Mouse (Mus musculus) spleen, embryonic (tissue): Measurements from ENCODE around the gene Slc17a1.

Experiments
- CTCF ChIA-PET: fragments of 350-600 bp; sonication (Branson Sonifier 250); formaldehyde crosslinking; loops from one replicate; lab custom pipeline; 2022; lab: Charles Lee

Gene Slc17a1

GRCm38 (mm10) chr13:23887026-23887725 is 19.6 kb downstream of the Slc17a1 start:
- CTCF ChIA-PET = interaction anchor here (0.7 kb wide), 2 partner anchors 12 to 24 kb away, joined by 5 to 6 read pairs; no protein-coding TSS in a partner anchor

GRCm38 (mm10) chr13:23889011-23889605 is 21.6 kb downstream of the Slc17a1 start:
- CTCF ChIA-PET = no interaction called here

GRCm38 (mm10) chr13:23892592-23893268 is 25.2 kb downstream of the Slc17a1 start:
- CTCF ChIA-PET = no interaction called here

- CTCF ChIA-PET = no interaction called here
Measured at GRCm38 (mm10) chr13:23893269-23893593, 25.7 kb downstream of the Slc17a1 start.

- CTCF ChIA-PET = interaction anchor here (0.5 to 1.2 kb wide), 2 partner anchors 10 to 15 kb away, joined by 3 to 4 read pairs; no protein-coding TSS in a partner anchor
Measured at GRCm38 (mm10) chr13:23898242-23898641, 30.7 kb downstream of the Slc17a1 start.

- CTCF ChIA-PET = no interaction called here
Measured at GRCm38 (mm10) chr13:23906906-23907305, 39.4 kb downstream of the Slc17a1 start.

- CTCF ChIA-PET = no interaction called here
Measured at GRCm38 (mm10) chr13:23910121-23910520, 42.6 kb downstream of the Slc17a1 start.

- CTCF ChIA-PET = interaction anchor here (0.6 kb wide), 2 partner anchors 24 to 748 kb away, joined by 4 to 6 read pairs; no protein-coding TSS in a partner anchor
Measured at GRCm38 (mm10) chr13:23911335-23911734, 43.8 kb downstream of the Slc17a1 start.

- CTCF ChIA-PET = interaction anchor here (1.2 kb wide), 1 partner anchor 15 kb away, joined by 3 read pairs; no protein-coding TSS in a partner anchor
Measured at GRCm38 (mm10) chr13:23913791-23914306, 46.3 kb downstream of the Slc17a1 start.

GRCm38 (mm10) chr13:23914376-23915167 is 47.0 kb downstream of the Slc17a1 start, which contains the start of gene Slc17a4:
TSS of gene Slc17a4 (minus strand) at chr13:23915009.
- CTCF ChIA-PET = no interaction called here

- CTCF ChIA-PET = no interaction called here
Measured at GRCm38 (mm10) chr13:23916132-23916531, 48.6 kb downstream of the Slc17a1 start.

- CTCF ChIA-PET = no interaction called here
Measured at GRCm38 (mm10) chr13:23917674-23918073, 50.1 kb downstream of the Slc17a1 start.

- CTCF ChIA-PET = no interaction called here
Measured at GRCm38 (mm10) chr13:23925792-23926191, 58.2 kb downstream of the Slc17a1 start.

- CTCF ChIA-PET = interaction anchor here (0.6 kb wide), 2 partner anchors 22 to 487 kb away, joined by 5 read pairs; no protein-coding TSS in a partner anchor
Measured at GRCm38 (mm10) chr13:23928637-23929036, 61.1 kb downstream of the Slc17a1 start.

- CTCF ChIA-PET = no interaction called here
Measured at GRCm38 (mm10) chr13:23930461-23930860, 62.9 kb downstream of the Slc17a1 start.

- CTCF ChIA-PET = interaction anchor here (0.6 to 0.7 kb wide), 2 partner anchors 34 to 35 kb away, joined by 4 to 8 read pairs; no protein-coding TSS in a partner anchor
Measured at GRCm38 (mm10) chr13:23930904-23931303, 63.4 kb downstream of the Slc17a1 start.

- CTCF ChIA-PET = interaction anchor here (0.7 kb wide), 1 partner anchor 19 kb away, joined by 4 read pairs; no protein-coding TSS in a partner anchor
Measured at GRCm38 (mm10) chr13:23933421-23934210, 66.1 kb downstream of the Slc17a1 start, which contains the start of gene Hist1h2ba. TSS of gene Hist1h2ba (minus strand) at chr13:23934156.

GRCm38 (mm10) chr13:23934211-23934520 is 66.6 kb downstream of the Slc17a1 start, which contains the start of gene Hist1h2aa:
TSS of gene Hist1h2aa (plus strand) at chr13:23934462.
- CTCF ChIA-PET = no interaction called here

GRCm38 (mm10) chr13:23938699-23939098 is 71.1 kb downstream of the Slc17a1 start:
- CTCF ChIA-PET = no interaction called here

- CTCF ChIA-PET = interaction anchor here (0.5 to 0.6 kb wide), 2 partner anchors 17 to 24 kb away, joined by 3 to 4 read pairs; no protein-coding TSS in a partner anchor
Measured at GRCm38 (mm10) chr13:23940291-23940690, 72.7 kb downstream of the Slc17a1 start.
